Mouse (Mus musculus) liver, postnatal 0 days (tissue): ENCODE data around the gene Gm45618.

Experiments used
- CTCF ChIP-seq: sonication (generic); IDR thresholded peaks from 2 replicates; pipeline ENCODE4 v1.5.1; 2016; ENCODE audit warnings: antibody characterized with exemption, low read depth
- EP300 ChIP-seq: IDR thresholded peaks from 2 replicates; pipeline ENCODE4 v1.6.1; 2016; ENCODE audit warnings: antibody characterized with exemption, low read depth, mild to moderate bottlenecking

DNA sequence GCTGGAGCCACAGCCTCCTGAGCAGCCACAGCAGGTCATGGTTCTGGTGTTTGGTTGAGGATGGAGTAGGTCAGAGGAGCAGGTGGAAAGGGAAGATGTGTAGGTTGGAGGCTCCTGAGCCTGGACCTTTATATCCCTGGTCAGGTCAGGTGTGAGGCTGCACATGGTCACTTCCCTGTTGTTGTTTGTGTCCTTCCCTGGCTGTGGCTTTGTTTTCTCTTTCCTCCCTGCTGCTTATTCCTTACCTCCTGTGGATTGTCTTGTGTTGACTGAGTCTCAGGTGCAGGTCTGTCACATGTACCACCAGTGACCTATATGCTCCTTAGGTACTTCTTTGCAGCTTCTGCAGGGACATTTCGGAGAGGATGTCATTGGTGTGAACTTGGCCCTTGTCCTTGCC is 24.0 kb upstream of the Gm45618 start, which contains the start of gene Gm45337:
- no peak for TF ChIP-seq EP300
- TF ChIP-seq CTCF = no peak
